Mouse (Mus musculus): ENCODE data around the gene Haus2. TPM values are rescaled to one million over a fixed set of nuclear protein-coding genes. Genes with fewer than 3 reads are reported as not detected.

Gene Haus2
- polyA plus RNA-seq, 1 experiment from 2014 or later, result 30.5 TPM

DNA sequence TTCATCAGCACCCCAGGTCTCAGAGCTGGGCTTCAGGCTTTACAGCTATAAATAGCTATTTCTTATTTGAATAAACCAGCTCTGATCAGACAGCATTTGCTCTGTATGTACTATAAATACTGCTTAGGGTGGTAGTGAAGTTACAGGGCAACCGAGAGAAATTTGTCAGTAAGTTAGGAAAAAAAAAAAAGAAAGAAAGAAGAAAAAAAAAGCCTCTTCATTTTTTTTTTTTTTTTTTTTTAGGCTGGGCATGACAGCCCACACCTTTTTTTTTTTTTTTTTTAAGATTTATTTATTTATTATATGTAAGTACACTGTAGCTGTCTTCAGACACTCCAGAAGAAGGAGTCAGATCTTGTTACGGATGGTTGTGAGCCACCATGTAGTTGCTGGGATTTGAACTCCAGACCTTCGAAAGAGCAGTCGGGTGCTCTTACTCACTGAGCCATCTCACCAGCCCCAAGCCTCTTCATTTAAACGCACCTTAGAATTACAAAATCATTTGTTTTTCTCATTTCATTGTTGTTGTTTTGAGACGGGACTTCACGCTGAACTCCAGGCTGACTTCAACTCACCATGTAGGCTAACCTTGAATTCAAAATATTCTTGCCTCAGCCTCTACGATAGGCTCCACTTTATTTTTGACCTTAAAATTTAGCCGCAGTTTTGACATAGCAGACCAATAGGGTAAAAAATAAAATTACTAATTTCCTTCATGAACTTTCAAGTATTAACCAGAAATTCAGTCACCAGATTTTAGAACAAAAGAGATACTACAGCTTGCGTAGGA lies 19.1 kb downstream of the Haus2 start:
- peak; percentile 48 for ATAC-seq (replicated peaks)
- peaks cover 4% of the 10 kb centered on the region for H3K4me1 ChIP-seq
- no peaks in the 10 kb centered on the region for H3K9me3 ChIP-seq
- H3K4me2 ChIP-seq (replicated peaks), result peak overlapping the region; percentile 66
- peak overlapping the region; percentile 67 for H3K27ac ChIP-seq (replicated peaks)
- H3K9ac ChIP-seq (replicated peaks), result peak overlapping the region; percentile 23; the same call in 1 of the 2 replicates
- WGBS, result 28% methylated on average over 10 of the region's 10 CpGs
- no peaks in the 10 kb centered on the region for H3K36me3 ChIP-seq
- H3K4me3 ChIP-seq, result peak overlapping the region; percentile 57
- H3K27me3 ChIP-seq, result no peaks in the 10 kb centered on the region

DNA sequence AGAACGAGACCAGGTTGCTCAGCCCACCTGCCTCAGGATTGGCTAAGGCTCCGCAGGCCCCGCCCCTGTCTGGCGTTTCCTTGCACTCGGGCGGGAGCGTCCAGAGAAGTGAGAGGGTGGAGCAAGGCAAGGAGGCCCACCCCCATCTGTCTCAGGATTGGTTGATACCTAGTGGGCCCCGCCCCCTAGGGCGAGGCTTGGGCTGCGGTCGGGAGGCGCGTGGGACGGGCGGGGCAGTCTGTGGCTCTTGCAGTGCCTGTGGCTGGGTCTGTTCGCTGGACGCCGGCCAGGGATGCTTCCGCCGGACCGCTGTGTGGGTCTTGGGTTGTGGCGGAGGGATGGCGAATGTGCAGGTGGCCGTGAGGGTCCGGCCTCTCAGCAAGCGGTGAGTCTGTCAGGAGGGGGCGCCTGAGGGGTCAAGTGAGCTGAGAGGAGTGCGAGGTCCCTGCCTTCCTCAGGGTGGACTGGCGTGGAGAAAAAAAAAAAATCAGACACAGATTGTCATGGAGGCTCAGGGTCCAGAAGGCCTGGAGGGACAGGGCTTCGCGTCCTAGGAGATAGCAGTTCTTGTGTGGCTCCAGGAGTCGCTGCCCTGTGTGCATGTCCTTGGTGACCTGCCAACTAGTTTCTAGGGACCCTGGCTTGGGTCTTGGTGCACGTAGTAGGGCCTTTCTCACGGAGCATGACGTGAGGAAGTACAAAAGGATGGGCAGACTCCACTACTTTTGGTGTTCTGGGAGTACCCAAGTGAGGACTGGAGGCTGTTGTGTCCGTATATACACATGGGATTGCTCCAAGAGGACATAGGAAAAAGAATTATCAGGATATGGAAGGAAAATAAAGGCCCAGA lies 19.9 kb downstream of the Haus2 start, which contains the start of gene Stard9:
TSS of gene Stard9 (plus strand) at position 236 of the 850 bp plus-strand sequence.
- peak within 1 kb of the TSS; percentile 55 for H3K9ac ChIP-seq (replicated peaks)
- no peaks in the 10 kb centered on the region for H3K27me3 ChIP-seq

DNA sequence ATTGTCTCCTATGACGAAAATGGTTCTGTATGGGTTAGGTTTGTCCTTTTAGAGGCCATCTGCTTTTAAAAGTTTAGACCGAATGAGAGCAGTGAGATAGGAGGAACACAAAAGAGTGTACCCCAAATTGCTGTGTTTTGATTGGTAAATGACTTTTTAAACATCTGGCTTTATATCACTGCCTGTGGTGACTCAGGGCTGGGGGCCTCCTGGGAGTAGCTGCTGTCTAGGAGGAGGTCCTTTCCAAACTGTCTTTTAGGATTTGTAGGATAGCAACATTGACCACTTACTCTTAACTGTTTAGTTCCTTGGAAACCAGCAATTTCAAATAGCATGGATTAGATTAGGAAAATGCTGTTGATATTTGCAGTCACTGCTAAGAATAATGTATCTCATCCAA lies 21.1 kb downstream of the Haus2 start:
- Histone ChIP-seq H3K4me1 (peaks cover 4% of the 10 kb centered on the region), H3K9ac (replicated peaks) (no peak overlapping the region), H3K4me3 (no peak overlapping the region), H3K4me2 (replicated peaks) (no peak overlapping the region), H3K36me3 (0 out of 2 replicates have a peak, but pooled peaks cover 2% of the 10 kb centered on the region), H3K9me3 (no peaks in the 10 kb centered on the region), H3K27ac (replicated peaks) (no peak overlapping the region), H3K27me3 (no peaks in the 10 kb centered on the region)
- ATAC-seq (replicated peaks), result no peak
- WGBS, result 78% methylated on average over 2 of the region's 2 CpGs

More for the DNA sequence above, 19.9 kb downstream of the Haus2 start, which contains the start of gene Stard9:
- H3K27ac ChIP-seq (replicated peaks), result peak within 1 kb of the TSS; percentile 67
- peaks cover 4% of the 10 kb centered on the region for H3K4me1 ChIP-seq
- peak within 1 kb of the TSS; percentile 66 for H3K4me2 ChIP-seq (replicated peaks)
- ATAC-seq (replicated peaks), result peak; percentile 100
- WGBS, result 2% methylated on average over 36 of the region's 36 CpGs
- peak within 1 kb of the TSS; percentile 57 for H3K4me3 ChIP-seq
- H3K9me3 ChIP-seq, result no peaks in the 10 kb centered on the region
- H3K36me3 ChIP-seq, result 0 out of 2 replicates have a peak, but pooled peaks cover 2% of the 10 kb centered on the region

DNA sequence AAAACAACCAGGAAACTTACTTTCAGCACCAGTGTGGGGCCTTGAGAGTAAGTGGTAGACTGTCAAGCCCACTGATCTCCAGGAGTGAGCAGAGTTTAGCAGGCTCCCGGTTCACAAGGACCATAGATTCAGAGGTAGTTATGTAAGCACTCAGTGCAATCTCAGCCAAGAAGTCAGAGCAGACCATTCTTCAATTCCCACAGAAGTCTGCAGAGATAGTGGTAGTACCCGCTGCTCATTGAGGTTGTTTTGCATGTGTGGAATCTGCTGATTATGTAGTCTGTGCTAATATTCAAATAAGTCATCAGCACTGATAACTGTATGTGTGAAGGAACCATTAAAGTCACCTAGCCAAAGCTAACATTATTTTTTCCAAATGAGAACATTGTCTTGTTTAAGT lies 21.5 kb downstream of the Haus2 start:
- Histone ChIP-seq H3K27me3 (no peaks in the 10 kb centered on the region), H3K9ac (replicated peaks) (no peak overlapping the region), H3K4me1 (peaks cover 4% of the 10 kb centered on the region), H3K4me2 (replicated peaks) (no peak overlapping the region), H3K4me3 (no peak overlapping the region), H3K27ac (replicated peaks) (no peak overlapping the region), H3K9me3 (no peaks in the 10 kb centered on the region), H3K36me3 (0 out of 2 replicates have a peak, but pooled peaks cover 2% of the 10 kb centered on the region)
- no peak for ATAC-seq (replicated peaks)
- WGBS, result 84% methylated on average over 2 of the region's 2 CpGs

DNA sequence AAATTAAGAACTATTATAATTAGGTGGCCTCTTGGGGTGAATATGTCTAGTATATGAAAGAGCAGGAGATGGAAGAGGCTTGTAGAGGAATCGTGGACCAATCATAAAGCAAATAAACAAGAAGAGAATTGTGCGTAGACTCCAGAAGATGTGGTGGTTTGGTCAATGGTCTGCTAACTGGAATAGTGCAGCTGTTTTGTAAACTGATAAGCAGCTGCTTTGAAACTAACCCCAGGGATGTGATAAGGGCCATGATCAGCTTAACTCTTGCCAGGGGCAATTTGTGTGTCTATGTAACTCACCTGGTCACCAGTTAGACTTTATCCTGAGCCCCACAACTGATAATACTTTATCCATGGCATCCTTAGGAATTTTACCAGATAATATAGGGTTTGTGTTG lies 22.3 kb downstream of the Haus2 start:
- H3K4me3 ChIP-seq, result no peak overlapping the region
- 0 out of 2 replicates have a peak, but pooled peaks cover 2% of the 10 kb centered on the region for H3K36me3 ChIP-seq
- H3K27me3 ChIP-seq, result no peaks in the 10 kb centered on the region
- no peak overlapping the region for H3K9ac ChIP-seq (replicated peaks)
- ATAC-seq (replicated peaks), result no peak
- 96% methylated on average over 2 of the region's 2 CpGs for WGBS
- H3K9me3 ChIP-seq, result no peaks in the 10 kb centered on the region
- peaks cover 4% of the 10 kb centered on the region for H3K4me1 ChIP-seq
- no peak overlapping the region for H3K27ac ChIP-seq (replicated peaks)
- no peak overlapping the region for H3K4me2 ChIP-seq (replicated peaks)

DNA sequence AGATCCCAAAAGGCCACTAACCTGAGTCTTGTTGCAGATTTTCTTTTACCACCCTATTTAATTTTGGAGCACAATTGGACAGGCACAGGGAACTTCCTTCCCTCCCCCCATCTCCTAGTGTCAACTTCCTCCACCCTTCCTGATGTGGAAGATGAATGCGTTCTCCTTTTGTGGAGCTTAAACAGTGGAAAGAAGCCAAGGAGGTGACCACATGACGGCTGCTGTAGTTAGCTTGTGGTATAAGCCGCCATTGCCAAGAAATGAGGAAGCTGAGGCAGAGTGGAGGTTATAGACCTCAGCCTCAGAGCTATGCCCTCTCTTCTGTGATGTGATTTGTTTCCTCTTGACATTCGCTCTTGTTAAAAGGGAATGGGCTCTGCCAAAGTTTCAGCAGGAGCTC lies 22.8 kb downstream of the Haus2 start:
- H3K9ac ChIP-seq (replicated peaks), result no peak overlapping the region
- no peaks in the 10 kb centered on the region for H3K27me3 ChIP-seq
- ATAC-seq (replicated peaks), result no peak
- peaks cover 4% of the 10 kb centered on the region for H3K4me1 ChIP-seq
- H3K4me3 ChIP-seq, result no peak overlapping the region
- no peak overlapping the region for H3K27ac ChIP-seq (replicated peaks)
- WGBS, result 79% methylated on average over 4 of the region's 4 CpGs
- H3K9me3 ChIP-seq, result no peaks in the 10 kb centered on the region
- no peak overlapping the region for H3K4me2 ChIP-seq (replicated peaks)
- H3K36me3 ChIP-seq, result 0 out of 2 replicates have a peak, but pooled peaks cover 2% of the 10 kb centered on the region

DNA sequence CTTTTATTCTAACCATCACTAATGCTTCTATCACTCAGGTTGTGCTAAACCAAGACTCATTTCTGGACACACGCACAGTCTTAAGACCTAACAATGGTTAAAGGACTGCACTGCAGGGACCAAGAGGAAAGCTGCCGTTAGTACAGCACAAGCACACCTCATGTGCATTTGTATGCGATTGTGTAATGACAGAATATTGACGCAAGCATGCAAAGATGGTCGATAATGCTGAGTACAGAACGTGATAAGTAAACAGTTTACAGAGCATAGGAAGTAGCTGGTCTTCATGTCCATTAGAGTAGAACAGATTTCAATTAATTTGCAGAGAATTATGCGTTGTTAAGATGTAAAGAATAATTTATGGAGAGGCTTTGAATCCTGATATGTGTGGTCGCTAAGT lies 31.7 kb downstream of the Haus2 start:
- ATAC-seq (replicated peaks), result no peak
- H3K4me1 ChIP-seq, result 0 out of 2 replicates have a peak, but pooled peaks cover 5% of the 10 kb centered on the region
- no peak overlapping the region for H3K27ac ChIP-seq (replicated peaks)
- no peak overlapping the region for H3K4me2 ChIP-seq (replicated peaks)
- H3K9ac ChIP-seq (replicated peaks), result no peak overlapping the region
- no peaks in the 10 kb centered on the region for H3K36me3 ChIP-seq
- no peaks in the 10 kb centered on the region for H3K9me3 ChIP-seq
- 84% methylated on average over 8 of the region's 8 CpGs for WGBS
- no peak overlapping the region for H3K4me3 ChIP-seq
- H3K27me3 ChIP-seq, result no peaks in the 10 kb centered on the region

DNA sequence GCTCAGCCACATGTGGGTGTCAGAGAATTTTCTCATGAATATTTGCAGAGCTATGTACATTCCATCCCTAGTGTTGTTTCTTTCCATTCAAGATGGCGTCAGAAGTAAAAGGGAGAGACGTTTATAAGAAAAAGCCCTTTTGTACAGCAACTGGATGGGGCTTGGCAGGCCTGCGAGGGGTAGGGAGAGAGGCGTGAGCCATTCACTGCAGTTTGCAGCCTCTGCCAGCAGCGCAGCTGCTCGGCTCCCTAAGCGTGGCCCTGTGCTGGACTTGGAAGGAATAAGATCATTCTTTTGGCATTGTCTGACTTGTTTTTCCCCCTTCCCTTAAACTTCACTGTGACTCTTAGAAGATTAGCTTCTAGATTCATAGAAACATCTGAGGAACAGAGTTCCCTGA lies 34.7 kb downstream of the Haus2 start:
- Histone ChIP-seq H3K4me1 (0 out of 2 replicates have a peak, but pooled peaks cover 5% of the 10 kb centered on the region), H3K36me3 (no peaks in the 10 kb centered on the region), H3K9me3 (no peaks in the 10 kb centered on the region), H3K4me2 (replicated peaks) (no peak overlapping the region), H3K9ac (replicated peaks) (no peak overlapping the region), H3K4me3 (no peak overlapping the region), H3K27me3 (no peaks in the 10 kb centered on the region), H3K27ac (replicated peaks) (0 out of 2 replicates have a peak overlapping the region, but pooled peaks have one; percentile 40)
- WGBS, result 36% methylated on average over 7 of the region's 7 CpGs
- ATAC-seq (replicated peaks), result 0 out of 2 replicates have a peak, but pooled peaks have one; percentile 68

DNA sequence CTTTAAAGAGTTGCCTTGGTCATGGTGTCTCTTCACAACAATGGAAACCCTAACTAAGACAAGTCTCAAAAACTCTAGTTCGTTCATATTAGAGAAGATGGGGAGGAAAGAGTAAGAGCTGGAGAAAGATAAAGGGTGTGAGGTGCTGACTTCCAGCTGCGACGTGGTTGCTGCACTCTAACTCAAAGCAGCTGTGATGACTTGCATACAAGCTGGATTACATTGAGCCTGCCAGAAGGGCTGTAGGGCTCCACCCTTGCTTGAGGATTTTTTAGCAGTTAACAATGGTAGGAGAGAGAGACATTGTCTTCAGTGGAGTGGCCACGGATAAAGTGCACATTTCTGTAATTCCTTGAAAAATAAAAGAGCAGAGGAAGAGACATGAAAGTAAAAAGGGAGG lies 37.6 kb downstream of the Haus2 start:
- Histone ChIP-seq H3K36me3 (no peaks in the 10 kb centered on the region), H3K27ac (replicated peaks) (no peak overlapping the region), H3K4me2 (replicated peaks) (no peak overlapping the region), H3K9me3 (no peaks in the 10 kb centered on the region), H3K9ac (replicated peaks) (no peak overlapping the region), H3K4me3 (no peak overlapping the region), H3K4me1 (0 out of 2 replicates have a peak, but pooled peaks cover 5% of the 10 kb centered on the region), H3K27me3 (no peaks in the 10 kb centered on the region)
- ATAC-seq (replicated peaks), result no peak
- 60% methylated on average over 4 of the region's 4 CpGs for WGBS

DNA sequence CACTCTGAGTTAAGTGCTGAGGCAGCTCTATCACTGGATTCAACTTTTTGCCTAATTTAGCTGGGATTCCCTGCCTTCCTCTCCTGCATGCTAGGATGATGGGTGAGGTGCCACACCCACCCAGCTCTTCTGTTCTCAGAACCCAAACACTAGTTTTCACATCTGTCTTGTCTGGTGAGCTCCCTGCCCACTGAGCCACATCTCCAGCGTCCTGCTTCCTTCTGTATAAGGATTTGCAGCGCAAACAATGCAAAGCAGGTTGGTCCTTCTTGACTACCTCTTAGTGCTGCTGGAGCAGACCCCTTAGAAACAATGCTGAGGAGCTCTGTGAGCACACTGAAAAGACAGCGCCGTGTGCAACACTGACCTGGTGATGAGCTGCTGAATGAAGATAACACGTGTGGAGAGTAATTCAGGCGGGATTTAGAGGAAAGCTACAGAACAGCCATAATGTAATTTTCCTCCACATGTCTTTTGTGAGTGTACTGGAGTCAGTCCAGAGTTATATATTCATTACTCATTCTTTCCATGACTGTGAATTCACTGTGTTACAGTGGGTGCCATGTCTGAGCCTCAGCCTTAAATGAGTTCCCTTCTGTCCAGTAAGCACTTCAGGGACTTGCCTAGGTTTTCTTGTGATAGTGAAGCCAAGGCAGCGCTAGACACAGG lies 43.2 kb downstream of the Haus2 start:
- Histone ChIP-seq H3K4me2 (replicated peaks) (no peak overlapping the region), H3K27ac (replicated peaks) (no peak overlapping the region), H3K4me1 (no peaks in the 10 kb centered on the region), H3K9me3 (no peaks in the 10 kb centered on the region), H3K9ac (replicated peaks) (no peak overlapping the region), H3K27me3 (no peaks in the 10 kb centered on the region), H3K36me3 (no peaks in the 10 kb centered on the region), H3K4me3 (no peak overlapping the region)
- 80% methylated on average over 7 of the region's 7 CpGs for WGBS
- ATAC-seq (replicated peaks), result no peak

DNA sequence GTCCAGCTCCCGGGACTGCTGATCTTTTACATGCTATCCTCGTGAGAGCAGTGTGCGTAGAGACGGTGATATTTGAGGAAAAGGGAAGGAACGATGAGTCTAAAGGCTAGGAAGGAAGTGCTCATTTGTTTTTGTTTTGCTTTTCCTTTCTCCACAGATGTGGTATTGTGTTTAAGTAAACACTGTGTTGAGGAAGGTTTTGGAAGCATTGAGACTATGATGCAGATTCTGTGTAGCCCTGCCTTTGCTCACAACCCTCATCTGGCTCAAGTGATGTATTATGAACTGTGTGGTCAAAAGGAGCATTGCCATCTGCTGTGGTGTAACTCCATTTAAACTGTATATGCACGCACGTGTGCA lies 43.7 kb downstream of the Haus2 start:
- 87% methylated on average over 7 of the region's 7 CpGs for WGBS
- no peak for ATAC-seq (replicated peaks)
- Histone ChIP-seq H3K27me3 (no peaks in the 10 kb centered on the region), H3K36me3 (no peaks in the 10 kb centered on the region), H3K4me3 (no peak overlapping the region), H3K9me3 (no peaks in the 10 kb centered on the region), H3K4me2 (replicated peaks) (no peak overlapping the region), H3K9ac (replicated peaks) (no peak overlapping the region), H3K4me1 (no peaks in the 10 kb centered on the region), H3K27ac (replicated peaks) (no peak overlapping the region)

Measured in forebrain, embryonic 15.5 days (tissue).